Mouse (Mus musculus): Measurements from ENCODE around the gene Atp1a2.

GRCm38 (mm10) chr1:172281522-172282254 is 16.2 kb downstream of the Atp1a2 start:
- TF ChIP-seq RCOR1 (conservative IDR thresholded peaks at IDR 0.05; ENCODE audit: low read depth, low read length) = no peak
- no peak for TF ChIP-seq POLR2A (IDR thresholded peaks at IDR 0.05; ENCODE audit: low read depth, low read length)
- no peak for TF ChIP-seq RAD21 (IDR thresholded peaks at IDR 0.05; ENCODE audit: low read depth, low read length)
- peak in 1 of 2 experiments; percentile 23; a peak in 1 of 4 replicates for TF ChIP-seq CTCF (conservative IDR thresholded peaks at IDR 0.05 in 1 of 2, IDR thresholded peaks at IDR 0.05 in 1 of 2; ENCODE audit: low read depth in 2 of 2, low read length in 2 of 2)
- no peak for TF ChIP-seq ZNF384 (IDR thresholded peaks at IDR 0.05; ENCODE audit: low read depth, low read length)
- no peak for TF ChIP-seq BHLHE40 (IDR thresholded peaks at IDR 0.05; ENCODE audit: low read depth, low read length)
- no peak for TF ChIP-seq ZMIZ1 (IDR thresholded peaks at IDR 0.05; ENCODE audit: low read depth, low read length)
- TF ChIP-seq ZC3H11A (IDR thresholded peaks at IDR 0.05; ENCODE audit: low read depth, low read length) = no peak

Data from CH12.LX (cell line).